Mouse (Mus musculus) erythroblast, embryonic 14.5 days (primary cell): ENCODE results near the gene Ctrc.

Experiments
- GATA1 ChIP-seq: IDR thresholded peaks from 2 replicates; pipeline ENCODE4 v1.6.1; 2012; ENCODE audit warnings: low read length, inconsistent platforms, mixed read lengths
- TAL1 ChIP-seq: IDR thresholded peaks from 3 replicates; pipeline ENCODE4 v1.6.1; 2012; ENCODE audit warnings: low read length, inconsistent platforms, mixed read lengths

DNA sequence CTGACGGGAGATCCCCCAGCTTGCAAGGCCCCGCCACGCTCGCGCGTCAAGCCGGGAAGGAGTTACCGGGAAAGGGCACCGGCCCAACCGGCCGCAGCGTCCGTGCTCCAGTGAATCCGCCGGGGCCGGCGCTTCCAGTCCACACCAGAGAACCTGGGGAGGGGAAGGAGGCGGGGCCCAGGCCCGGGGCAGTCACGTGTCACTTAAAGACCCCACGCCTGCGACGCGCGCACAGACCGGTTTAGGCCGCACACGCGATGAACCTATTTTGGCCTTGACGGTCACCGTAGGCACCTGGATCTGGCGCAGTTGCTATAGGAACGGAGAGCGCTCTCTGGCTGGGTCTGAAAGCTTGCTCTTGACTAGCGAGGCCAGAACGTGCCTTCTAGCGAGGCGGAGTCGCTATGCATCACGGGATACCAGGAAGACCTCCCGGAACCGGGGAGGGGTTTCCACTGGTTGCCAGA, 55.6 kb downstream of the Ctrc start, which contains the start of gene Dnajc16:
- no peak for TF ChIP-seq GATA1
- no peak for TF ChIP-seq TAL1
